Mouse (Mus musculus) urinary bladder, postnatal 10 days (tissue): ENCODE results near the gene Mtmr4.

Source experiments
- DNase-seq: peaks from one replicate; pipeline ENCODE4 v3.0.0; 2022; ENCODE audit warnings: low spot score

The Mtmr4 gene

DNA sequence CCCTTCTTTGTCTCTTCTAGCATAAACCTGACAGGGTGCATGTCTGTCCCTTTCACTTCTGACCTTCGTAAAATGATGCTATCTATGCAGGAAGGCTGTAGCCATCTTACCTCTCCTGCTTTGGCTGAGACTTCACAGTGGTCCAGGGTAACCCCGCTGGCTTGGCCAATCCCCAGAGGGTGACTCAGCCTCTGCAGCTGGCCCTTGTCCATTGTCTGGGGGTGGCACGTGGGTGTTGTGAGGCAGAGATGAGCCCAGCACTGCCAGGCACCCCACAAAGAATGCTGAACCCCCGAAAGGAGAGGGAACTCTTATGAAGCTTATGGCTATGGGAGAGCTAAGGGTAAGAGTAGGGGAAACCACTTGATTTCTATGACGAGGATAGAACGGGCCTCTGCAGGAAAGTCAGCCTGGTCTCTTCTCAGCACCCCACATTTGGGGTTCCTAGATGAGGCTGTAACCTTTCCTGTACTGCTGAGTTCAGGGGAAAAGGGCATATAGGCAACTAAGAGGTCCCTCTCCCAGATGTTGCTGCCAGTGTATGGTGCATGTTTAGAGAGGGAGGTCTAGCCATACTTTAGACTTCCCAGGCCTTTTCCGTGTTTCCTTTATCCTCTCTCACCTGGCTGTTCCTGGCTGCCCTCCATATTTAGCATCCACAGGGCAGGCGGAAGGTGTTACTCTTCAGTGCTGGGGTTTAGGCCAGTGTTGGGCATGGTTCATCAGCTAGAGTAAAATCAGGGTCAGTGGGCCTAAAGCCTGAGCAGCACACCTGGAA is 9.8 kb upstream of the Mtmr4 start:
- no peak for DNase-seq

DNA sequence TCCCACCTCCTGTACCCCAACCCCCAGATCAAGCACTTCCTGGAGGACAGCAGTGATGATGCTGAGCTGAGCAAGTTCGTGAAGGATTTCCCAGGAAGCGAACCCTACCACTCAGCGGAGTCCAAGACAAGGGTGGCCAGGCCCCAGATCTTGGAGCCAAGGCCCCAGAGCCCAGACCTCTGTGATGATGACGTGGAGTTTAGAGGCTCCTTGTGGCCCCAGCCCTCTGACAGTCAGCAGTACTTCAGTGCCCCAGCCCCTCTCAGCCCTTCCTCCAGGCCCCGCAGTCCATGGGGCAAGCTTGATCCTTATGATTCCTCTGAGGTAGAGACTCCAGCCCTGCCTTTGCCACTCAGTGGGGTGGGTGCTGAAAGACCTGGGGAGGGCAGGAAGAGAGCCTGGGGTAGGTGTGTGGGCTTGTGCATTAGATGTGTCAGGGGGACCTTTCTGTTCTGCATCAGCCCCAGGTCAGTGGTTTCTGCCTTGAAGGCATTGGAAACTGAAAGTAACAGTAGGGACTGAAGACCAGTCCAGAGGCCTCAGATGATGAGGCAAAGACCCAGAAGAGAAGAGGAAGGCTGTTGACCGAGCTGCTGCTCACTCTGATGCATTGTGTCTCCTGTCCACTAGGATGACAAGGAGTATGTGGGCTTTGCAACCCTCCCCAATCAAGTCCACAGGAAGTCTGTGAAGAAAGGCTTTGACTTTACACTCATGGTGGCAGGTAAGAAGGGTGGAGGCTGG is 8.5 kb upstream of the Mtmr4 start:
- DNase-seq = no peak

DNA sequence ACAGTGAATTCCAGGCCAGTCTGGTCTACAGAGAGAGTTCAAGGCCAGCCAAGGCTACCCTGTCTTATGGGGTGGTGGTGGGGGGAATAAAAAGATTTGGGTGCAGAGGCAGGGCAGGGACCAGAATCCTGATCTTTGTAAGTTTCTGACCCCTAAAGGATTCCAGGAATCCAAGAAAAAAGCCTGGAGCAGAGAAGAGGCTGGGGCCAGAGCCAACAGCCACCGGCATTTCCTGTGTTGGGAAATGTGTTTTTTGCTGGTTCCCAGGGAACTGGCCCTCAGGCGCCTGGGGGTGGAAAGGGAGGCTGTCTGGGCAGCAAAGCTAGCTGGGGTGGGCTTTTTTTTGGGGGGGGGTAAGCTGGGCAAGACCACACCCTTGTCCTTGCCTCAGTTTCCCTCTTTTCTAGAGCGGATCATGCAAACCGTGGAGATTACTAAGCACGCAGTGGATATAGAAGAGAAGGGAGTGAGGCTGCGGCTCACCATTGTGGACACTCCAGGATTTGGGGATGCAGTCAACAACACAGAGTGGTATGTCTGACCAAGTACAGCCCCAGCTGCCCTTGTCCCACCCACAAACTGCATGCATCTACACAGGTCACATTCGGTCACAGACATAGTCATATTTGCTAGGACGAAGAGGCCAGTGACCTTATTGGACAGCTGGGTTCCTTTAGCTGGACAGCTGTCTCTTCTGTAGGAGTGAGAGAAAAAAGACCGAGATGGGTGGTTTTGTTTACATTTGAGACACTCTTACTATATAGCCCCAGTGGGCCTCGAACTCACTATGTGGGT is 7.1 kb upstream of the Mtmr4 start:
- DNase-seq = no peak

DNA sequence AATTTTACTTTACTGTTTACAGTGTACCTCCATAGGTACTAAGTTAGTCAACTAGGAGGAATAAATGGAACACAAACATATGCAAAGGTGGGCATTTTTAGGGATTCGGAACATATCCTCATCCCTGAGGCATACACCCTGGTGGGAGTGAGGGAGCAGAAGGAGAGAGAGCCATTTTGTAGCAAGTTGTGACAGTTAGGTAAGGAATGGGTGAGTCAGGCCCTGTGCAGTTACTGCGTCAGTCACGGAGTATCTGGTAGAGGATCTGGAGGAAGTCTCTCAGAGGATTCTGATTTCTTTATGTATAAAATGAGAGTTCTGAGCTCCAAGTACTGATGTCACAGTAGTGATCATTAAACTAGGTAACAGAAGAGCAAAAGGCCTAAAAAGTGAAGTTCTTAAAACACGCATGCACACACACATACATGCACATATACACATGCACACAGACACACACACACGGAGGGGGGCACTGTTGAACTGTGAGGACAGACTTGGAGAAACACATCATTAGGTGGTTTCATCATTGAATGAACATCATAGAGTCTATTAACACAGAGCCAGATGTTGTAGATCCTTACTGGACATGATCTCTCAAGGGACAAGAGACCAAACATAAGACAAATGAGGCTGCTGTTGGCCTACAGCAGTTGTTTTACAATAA is 4.6 kb upstream of the Mtmr4 start:
- no peak for DNase-seq

DNA sequence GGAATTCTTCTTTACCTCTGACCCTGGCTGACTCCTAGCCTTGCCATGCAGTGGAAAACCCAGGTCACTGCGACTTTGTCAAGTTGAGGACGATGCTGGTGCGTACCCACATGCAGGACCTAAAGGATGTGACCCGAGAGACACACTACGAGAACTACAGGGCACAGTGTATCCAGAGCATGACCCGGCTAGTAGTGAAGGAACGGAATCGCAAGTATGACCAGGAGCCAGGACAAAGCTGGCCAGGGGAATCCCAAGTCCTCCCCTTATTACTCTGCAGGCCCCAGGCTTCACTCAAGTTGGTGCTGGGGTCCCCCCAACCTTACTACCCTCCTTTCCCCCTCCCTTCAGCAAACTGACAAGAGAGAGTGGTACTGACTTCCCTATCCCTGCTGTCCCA is 2.4 kb upstream of the Mtmr4 start:
- DNase-seq = no peak

DNA sequence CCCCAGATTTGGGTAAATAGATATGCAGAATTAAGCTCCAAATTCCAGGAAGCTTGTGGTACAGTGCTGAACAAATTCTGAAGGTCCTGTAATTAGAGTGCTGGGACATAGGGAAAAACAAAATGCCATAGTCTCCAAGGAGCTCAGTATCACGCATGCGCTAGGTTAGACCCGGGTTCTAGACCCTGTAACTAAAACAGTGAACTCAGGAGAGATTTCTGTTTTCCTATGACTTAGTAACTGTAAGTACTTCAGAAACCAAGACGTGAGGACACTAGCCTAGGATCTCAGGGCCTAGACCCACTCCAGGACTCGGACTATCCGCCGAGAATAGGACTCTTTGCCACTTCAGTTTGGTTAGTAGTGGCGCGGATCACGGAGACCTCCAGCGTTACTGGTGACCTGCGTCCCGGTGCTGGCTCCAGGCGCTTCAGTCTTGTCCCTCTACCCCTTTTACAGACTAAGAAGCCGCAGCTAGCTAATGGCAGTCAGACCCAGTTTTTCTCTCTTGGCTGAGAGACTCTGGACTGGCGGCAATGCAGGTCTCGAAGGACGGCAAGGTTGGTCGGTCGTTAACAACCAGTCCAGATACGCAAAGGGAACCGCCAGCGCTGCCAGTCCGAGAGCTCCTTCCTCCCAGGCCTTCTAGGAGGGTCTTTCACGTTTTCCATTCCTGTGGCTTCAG is 979 bp upstream of the Mtmr4 start:
- no peak for DNase-seq

DNA sequence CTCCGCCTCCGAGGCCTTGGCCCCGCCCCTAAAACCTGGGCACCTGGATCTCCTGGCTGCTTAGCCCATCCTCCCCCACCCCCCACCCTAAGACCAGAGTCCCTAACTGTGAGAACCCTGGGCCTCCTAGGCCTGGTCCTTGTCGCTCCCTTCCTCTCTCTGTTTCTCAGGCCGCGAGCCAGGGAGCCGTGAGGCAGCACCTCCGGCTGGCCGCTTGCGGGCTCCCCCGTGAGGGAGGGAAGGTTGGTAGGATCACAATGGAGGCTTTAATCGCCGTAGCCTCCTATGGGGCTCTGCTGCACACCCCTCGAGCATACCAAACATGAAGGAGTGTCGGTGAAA is 363 bp downstream of the Mtmr4 start:
- no peak for DNase-seq

DNA sequence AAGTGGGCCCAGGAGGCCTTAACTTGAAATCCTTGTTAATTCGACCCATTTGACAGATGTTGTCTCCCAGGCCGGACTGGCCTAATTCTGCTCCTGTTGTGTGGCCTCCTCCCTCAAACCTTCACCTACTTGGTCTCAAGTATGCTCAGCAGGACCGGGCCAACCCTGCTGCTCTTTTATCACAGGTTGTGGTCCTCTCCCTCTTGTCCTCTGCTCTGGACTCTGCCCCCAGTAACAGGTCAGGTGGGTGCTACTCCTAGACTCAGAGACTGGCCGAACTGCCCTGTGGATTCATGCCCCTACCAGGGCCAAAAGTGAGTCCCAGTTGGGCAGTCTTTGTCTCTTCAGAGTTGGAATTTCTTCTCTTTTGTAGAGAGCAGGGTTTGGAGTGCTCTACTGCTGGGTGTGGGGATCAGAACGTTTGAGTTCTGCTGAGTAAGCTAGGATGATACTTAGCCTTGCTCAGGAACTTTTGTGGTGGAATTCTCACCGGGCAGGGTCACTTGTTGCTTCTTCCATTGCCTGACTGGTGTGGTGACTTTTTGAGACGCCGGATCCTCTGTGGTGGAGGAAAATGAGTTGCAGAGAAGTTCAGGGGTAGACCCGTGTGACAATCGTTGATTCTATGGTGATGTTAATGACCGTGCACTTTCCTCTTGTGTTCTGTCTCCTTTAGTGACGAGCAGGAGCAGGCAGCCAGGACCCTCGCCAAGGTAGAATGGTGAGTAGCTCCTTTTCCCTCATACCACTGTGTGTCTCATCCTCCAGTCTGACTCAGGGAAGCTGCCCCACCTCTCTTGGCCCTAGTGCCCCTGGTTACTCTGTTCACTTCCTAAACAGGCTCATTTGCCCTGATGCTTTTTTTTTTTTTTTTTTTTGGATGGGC is 994 bp downstream of the Mtmr4 start:
- DNase-seq = no peak

DNA sequence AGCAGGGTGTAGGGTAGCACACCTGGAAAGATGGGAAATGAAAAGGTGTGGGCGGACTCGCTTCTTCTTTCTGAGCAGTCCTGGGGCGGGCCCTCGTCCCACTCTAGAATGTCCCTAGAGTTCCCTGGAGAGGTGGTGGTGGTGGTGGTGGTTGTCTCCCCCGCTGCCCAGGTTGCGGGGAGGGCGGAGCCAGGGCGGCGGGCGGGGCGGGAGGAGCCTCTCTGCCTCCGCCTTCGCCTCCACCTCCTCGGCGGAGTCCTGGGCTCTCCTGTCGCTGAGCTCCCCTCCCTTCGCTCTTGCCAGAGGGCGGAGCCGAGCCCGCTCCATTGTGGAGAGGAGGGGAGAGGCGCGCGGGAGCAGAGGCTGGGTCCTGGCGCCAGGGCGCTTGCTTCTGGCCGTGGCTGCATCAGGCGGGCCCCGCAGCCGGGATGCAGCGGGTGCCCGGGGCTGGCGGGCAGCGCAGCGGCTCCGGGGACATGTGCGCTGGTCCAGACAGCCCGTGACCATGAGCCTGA is 3.4 kb downstream of the Mtmr4 start:
- DNase-seq = peak; percentile 57

DNA sequence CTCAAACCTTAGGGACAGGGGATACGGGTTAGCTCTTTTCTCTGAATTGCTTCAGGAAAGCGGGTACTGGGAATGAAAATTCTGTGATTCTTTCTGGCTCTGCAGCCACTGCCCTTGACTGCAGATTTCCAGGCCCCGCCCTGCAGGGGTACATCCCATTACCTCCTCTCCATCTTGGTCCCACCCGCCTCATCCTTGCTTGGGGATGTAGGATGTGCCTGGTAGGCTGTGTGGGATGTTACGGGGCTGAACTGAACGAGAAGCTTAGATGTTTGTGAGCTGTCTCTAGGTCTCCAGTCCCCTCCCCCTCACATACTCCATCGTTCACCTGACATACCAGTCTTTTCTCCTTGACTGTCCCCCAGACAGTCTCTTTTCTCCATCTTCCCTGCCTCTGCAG is 4.0 kb downstream of the Mtmr4 start:
- no peak for DNase-seq

DNA sequence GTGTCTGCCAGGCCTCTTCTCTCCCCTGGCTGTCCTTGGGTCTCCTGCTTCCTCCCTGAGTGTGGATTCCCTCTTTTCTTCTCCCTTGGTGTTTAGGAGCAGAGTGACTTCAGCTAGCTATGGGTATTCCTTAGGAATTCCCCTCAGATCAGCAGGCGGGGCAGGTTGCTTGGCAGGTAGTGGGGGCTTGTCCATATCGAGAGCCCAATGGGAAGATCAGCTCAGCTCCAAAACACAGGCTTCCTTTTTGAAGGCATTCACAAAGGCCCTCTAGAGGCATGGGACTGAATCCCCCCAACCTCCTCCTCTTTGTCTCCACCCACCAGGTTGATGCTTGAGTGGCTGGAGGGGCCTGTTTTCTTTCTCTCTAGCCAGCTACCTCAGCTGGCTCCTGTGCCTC is 4.5 kb downstream of the Mtmr4 start:
- DNase-seq = no peak

DNA sequence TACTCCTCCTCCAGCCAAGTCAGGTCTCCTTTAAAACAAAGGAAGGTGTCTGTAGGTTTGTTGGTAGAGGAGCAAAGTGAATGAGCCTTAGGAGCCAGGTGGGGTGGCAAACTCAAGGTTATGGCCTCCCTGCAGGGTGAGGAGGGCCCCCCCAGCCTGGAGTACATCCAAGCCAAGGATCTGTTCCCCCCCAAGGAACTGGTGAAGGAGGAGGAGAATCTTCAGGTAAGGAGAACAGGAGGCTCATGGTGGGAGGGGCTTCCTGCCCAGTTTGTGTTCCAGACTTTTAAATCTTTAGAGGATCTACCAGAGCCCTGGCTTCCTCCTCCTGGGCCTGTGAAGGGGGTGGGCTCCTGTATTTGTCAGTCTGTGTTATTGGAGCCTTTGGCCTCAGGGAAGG is 5.1 kb downstream of the Mtmr4 start:
- no peak for DNase-seq

DNA sequence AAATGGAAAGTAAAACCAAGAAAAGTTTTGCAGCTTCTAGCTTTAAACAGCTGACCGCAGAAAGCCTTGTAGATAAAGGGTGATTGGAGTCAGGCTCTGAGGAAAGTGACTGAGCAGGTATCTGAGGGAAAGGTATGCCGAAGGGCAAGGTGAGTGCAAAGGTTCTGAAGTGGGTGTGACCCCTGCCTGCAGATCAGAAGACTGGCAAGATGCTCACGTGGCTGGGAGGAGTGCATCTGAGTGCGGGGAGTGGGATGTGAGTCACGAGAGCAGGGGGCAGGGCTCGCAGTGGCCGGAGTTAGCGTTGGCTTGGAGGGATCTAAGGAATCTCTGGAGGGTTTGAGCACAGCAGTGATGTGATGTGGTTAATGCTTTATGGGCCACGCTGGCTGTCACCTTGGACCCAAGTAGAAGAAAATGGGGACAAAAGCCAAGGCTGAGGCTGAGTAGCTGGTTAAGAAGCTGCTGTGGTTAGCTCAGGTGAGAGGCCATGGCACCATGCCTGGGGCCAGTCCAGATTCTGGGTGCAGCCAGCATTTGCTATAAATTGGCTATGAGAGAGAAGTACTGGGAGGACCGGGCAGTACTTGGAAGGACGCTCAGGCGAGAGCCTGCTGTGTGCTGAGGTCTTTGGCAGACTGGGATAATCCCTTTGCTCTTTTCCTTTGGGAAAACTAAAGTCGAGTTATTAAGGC is 7.6 kb downstream of the Mtmr4 start:
- no peak for DNase-seq

DNA sequence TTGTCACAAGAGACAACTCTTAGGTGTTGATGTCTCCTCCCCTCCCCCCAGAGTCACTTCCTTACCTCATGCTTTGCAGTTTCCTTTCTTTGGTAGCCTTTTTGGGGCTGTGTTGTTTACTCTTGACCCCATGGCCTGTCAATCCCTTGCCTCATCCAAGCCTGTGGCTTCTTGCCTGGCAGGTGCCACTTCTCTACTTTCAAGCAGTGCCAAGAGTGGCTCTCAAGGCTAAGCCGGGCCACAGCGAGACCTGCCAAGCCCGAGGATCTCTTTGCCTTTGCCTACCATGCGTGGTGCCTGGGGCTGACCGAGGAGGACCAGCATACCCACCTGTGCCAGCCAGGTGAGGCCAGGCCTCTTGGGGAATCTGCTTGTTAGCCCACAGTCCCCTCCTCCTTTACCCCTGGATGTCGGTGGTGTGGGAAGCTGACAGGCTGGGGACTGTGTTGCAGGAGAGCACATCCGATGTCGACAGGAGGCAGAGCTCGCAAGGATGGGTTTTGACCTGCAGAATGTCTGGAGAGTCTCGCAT is 8.4 kb downstream of the Mtmr4 start:
- no peak for DNase-seq

DNA sequence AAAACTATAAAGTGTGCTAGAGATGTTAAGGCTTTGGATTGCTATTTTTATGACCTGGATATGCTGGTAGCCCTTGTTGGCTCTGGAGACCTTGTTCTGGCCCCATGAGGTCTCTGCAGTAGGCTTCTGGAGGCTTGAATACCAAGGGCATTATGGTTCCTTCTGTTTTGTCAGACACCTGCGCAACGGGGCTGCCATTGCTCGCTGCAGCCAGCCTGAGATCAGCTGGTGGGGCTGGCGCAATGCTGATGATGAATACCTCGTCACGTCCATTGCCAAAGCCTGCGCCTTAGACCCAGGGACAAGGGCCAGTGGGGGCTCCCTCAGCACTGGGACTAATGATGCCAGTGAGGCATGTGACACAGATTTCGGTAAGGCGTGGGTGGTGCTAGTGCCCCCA is 10.3 kb downstream of the Mtmr4 start:
- no peak for DNase-seq

DNA sequence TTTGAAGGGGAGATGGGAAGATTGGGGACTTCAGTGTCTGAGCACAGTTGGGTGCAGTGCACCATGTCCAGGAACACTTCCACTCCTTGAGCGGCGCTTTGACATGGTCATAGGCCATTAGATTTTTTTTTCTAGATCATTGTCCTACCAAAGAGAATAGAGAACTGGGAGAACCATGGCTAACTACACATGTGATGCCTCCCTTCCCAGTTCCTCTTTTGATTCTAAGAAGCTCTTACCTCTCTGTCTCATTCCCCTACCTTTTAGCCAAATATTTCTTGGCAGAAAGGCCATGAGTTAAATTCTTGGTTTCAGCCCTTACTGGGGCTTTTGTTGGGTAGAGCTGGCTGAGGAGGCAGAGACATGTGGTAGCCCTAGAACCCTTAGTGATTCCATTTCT is 11.6 kb downstream of the Mtmr4 start:
- DNase-seq = no peak

DNA sequence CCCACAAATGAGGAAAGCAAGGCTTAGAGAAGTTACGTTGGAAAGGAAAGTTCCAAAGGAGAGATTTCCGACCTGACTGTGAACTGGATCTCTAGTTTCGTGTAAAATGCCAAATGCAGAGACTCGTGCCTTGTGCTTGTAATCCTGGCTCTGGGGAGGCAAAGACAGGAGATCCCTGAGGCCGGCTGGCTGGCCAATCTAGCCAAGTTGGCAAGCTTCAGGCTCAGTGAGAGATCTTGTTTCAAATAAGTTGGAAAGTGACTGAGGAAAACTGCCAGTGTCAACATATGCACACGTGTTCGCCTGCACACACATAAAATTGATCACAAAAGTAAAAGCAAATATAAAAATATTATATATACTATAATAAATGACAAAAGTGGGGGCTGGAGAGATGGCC is 17.3 kb downstream of the Mtmr4 start:
- no peak for DNase-seq

DNA sequence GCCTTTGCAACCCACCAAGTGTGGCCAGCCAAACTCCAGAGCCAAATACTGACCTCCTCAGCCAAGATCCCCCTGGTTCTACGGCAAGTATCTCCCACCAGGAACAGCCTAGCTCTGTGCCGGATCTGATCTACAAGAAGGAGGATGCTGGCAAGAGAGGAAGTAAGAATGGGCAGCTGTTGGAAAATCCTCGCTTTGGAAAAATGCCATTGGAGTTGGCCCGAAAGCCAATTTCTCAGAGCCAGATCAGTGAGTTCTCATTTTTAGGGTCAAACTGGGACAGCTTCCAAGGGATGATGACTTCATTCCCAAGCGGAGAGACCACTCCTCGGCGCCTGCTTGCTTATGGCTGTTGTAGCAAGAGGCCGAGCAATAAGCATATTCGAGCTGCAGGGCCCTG is 19.6 kb downstream of the Mtmr4 start:
- DNase-seq = no peak

DNA sequence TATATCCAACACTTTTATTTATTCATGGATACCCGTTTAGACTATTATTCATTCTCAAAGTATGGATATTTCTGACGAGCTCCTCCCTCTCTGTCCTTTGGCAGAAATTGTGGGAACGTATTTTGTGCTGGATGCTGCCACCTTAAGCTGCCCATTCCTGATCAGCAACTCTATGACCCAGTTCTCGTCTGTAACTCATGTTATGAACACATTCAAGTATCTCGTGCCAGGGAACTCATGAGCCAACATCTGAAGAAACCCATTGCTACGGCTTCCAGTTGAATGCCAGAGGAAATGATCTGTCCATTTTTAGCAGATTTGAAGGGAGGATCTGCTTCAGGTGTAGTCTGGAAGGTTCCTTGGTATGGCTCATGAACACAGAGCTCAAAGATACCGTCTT is 22.0 kb downstream of the Mtmr4 start:
- DNase-seq = no peak

DNA sequence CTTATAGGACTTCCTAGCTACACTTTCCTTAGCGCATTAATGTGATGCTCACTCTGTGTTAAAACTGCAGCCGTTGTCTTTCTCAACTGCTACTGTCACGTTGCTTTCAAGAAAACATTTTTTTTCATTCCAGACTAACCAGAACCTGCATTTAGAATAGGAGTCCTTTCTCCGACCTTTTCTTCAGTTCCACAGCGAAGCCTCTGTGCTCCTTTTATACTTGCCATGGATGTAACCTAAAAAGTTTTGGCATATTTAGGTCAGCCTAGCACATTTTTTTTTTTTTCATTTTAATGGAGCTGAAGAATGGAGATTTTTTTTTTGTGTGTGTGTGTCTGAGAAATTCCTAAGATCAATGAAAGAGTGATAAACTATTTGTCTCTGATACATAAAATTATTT is 23.6 kb downstream of the Mtmr4 start:
- DNase-seq = no peak
